Mouse (Mus musculus) E14TG2a.4 (cell line): Measurements from ENCODE around the gene Arhgap10.

Experiments used
- H3K27me3 ChIP-seq: 2 replicates; pipeline ENCODE4 v1.6.1; 2014; ENCODE audit warnings: low read length, control low read depth; ENCODE audit not compliant: insufficient read depth
- H3K36me3 ChIP-seq: 2 replicates; pipeline ENCODE4 v1.6.1; 2014; ENCODE audit warnings: low read length, control low read depth; ENCODE audit not compliant: insufficient read depth
- H3K4me1 ChIP-seq: replicated peaks from 2 replicates; pipeline ENCODE4 v1.6.1; 2014; ENCODE audit warnings: low read depth, low read length, control low read depth
- H3K4me3 ChIP-seq: replicated peaks from 2 replicates; pipeline ENCODE4 v1.5.1; 2014; ENCODE audit warnings: mild to moderate bottlenecking, low read length
- H3K9me3 ChIP-seq: 2 replicates; pipeline ENCODE4 v1.6.1; 2014; ENCODE audit warnings: low read length, control low read depth
- CTCF ChIP-seq: conservative IDR thresholded peaks from 2 replicates; pipeline ENCODE4 v1.5.1; 2014; ENCODE audit warnings: low read length
- NANOG ChIP-seq: IDR thresholded peaks from 2 replicates; pipeline ENCODE4 v1.6.1; 2014; ENCODE audit warnings: borderline replicate concordance, low read length, mixed read lengths
- POU5F1 ChIP-seq: IDR thresholded peaks from 2 replicates; pipeline ENCODE4 v1.6.1; 2014; ENCODE audit warnings: low read length, borderline replicate concordance

The Arhgap10 gene

DNA sequence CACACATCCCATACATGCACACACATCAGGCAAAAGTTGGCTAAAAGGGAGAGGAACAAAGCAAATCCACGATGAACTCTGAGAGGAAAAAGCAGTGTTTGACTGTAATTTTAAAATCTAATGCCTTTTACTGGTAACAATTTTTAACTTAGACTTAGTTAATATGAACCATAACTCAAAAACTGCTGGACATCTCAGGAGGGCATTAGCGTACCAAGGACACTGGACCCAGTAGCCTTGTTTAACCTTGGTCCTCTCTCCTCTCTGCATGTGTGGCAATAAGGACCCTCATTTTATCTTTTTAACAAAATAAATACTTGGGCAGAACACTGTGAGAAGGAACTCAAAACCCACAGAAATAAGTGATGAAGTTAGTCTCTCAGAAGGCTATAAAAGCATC, 78.1 kb downstream of the Arhgap10 start:
- Histone ChIP-seq H3K4me3 (no peak overlapping the region), H3K4me1 (no peaks in the 10 kb centered on the region), H3K27me3 (no peaks in the 10 kb centered on the region), H3K36me3 (no peaks in the 10 kb centered on the region), H3K9me3 (peaks cover 15% of the 10 kb centered on the region)
- TF ChIP-seq NANOG (no peak), CTCF (no peak), POU5F1 (no peak)

GRCm38 (mm10) chr8:77437807-77438493, 79.8 kb downstream of the Arhgap10 start:
- Histone ChIP-seq H3K27me3 (no peaks in the 10 kb centered on the region), H3K9me3 (peaks cover 1% of the 10 kb centered on the region; the same call in 1 of the 2 replicates), H3K4me3 (no peak overlapping the region), H3K36me3 (no peaks in the 10 kb centered on the region), H3K4me1 (no peaks in the 10 kb centered on the region)
- no peak for TF ChIP-seq NANOG
- TF ChIP-seq POU5F1, result no peak
- no peak for TF ChIP-seq CTCF

DNA sequence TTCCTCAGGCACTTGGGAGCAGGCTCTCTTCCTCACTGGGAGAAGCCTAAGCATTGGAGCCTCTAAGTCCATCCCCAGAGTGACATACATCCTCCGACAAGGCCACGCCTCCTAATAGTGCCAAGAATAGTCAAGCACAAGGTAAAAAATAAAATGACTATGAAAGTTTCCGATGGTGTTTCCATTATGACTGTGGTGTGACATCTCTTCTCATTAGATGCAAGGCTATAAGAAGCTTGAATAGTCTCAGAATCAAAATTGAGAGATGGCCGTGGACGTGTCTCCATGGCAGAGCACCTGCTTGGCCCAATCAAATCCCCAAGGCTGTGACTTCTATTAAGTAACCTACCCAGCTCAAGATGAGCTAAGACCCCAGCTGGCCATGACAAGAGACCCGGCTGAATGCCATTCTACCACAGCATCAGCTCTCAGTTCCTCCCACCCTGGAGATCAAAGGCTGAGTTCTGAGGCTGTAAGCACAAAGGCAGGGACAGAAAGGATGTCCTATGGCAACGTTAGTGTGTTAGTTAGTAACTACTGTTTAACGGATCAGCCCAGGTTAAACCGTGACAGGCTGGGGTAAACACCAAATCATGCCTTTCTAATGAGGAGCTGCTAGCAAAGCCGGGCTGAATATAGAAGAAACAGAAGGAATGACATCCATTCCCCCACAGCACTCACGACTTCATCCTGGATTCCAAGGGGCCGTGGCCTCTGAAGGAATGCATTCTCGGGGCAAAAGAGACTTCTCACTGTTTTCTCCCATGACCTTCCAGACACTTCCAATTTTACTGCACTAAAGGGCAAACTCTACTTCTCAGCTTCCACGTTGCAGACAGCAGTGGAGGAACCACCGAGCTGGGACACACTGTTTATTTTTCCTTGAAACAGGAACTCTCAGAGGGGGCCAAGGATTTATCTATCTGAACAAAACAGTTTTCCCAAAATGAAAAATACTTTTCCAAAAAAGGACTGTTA, 81.5 kb downstream of the Arhgap10 start:
- Histone ChIP-seq H3K4me3 (no peak overlapping the region), H3K36me3 (no peaks in the 10 kb centered on the region), H3K9me3 (no peaks in the 10 kb centered on the region), H3K27me3 (no peaks in the 10 kb centered on the region), H3K4me1 (no peaks in the 10 kb centered on the region)
- TF ChIP-seq CTCF (no peak), POU5F1 (no peak), NANOG (no peak)

- no peak overlapping the region for H3K4me3 ChIP-seq
- no peaks in the 10 kb centered on the region for H3K27me3 ChIP-seq
- H3K9me3 ChIP-seq, result no peaks in the 10 kb centered on the region
- H3K4me1 ChIP-seq, result 0 out of 2 replicates have a peak, but pooled peaks cover 7% of the 10 kb centered on the region
- no peak for TF ChIP-seq POU5F1
- TF ChIP-seq CTCF, result no peak
- no peak for TF ChIP-seq NANOG
- no peaks in the 10 kb centered on the region for H3K36me3 ChIP-seq
These were observed 84.5 kb downstream of the Arhgap10 start for GRCm38 (mm10) chr8:77433221-77433620.

- no peaks in the 10 kb centered on the region for H3K9me3 ChIP-seq
- H3K4me1 ChIP-seq, result 0 out of 2 replicates have a peak, but pooled peaks cover 7% of the 10 kb centered on the region
- TF ChIP-seq NANOG (no peak), POU5F1 (no peak), CTCF (no peak)
- no peaks in the 10 kb centered on the region for H3K36me3 ChIP-seq
- no peak overlapping the region for H3K4me3 ChIP-seq
- no peaks in the 10 kb centered on the region for H3K27me3 ChIP-seq
These were observed 85.0 kb downstream of the Arhgap10 start for GRCm38 (mm10) chr8:77432726-77433125.

GRCm38 (mm10) chr8:77428420-77428819, 89.3 kb downstream of the Arhgap10 start:
- no peak for TF ChIP-seq NANOG
- Histone ChIP-seq H3K9me3 (no peaks in the 10 kb centered on the region), H3K4me1 (0 out of 2 replicates have a peak, but pooled peaks cover 7% of the 10 kb centered on the region)

DNA sequence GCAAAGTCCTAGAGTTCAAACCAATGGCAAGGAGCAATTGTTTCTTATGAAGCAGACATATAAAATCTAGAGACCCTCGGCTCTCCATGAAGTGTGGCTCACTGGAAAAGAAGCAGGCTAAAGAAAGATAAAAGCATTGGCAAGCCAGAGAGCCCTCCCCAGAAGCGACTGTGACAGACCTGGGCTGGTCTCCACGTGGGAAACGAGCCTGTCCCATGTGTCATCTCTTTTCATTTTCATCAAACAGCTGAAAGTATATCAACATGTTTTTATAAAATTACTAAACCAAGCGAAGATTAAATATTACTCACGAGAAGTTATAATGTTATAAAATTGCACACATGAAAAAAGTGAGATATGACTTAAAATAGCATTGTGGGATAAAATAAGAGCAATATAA, 89.7 kb downstream of the Arhgap10 start:
- Histone ChIP-seq H3K36me3 (no peaks in the 10 kb centered on the region), H3K4me1 (0 out of 2 replicates have a peak, but pooled peaks cover 7% of the 10 kb centered on the region), H3K27me3 (no peaks in the 10 kb centered on the region), H3K4me3 (no peak overlapping the region), H3K9me3 (no peaks in the 10 kb centered on the region)
- TF ChIP-seq CTCF (no peak), POU5F1 (no peak), NANOG (no peak)

More at GRCm38 (mm10) chr8:77428420-77428819, 89.3 kb downstream of the Arhgap10 start:
- Histone ChIP-seq H3K27me3 (no peaks in the 10 kb centered on the region), H3K36me3 (no peaks in the 10 kb centered on the region), H3K4me3 (no peak overlapping the region)

DNA sequence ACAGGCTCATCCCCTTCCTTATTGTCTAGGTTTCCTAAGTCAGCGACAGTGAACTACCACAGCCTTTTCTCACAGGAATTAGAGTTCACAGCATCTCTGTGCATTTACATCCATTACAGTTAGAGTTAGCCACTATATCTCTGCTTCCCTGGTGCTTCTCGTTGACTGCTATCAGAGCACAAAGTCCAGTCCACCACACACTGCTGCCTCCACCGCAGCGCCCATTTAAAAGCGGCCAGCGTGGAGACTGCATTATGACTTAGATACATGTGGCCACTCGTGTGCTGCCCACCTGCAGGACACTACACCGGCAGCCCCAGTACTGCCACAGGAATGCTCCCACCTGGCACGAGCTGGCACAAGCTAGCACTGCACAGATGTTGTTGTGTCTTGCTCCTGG, 90.3 kb downstream of the Arhgap10 start:
- 0 out of 2 replicates have a peak, but pooled peaks cover 7% of the 10 kb centered on the region for H3K4me1 ChIP-seq
- no peaks in the 10 kb centered on the region for H3K27me3 ChIP-seq
- TF ChIP-seq NANOG (no peak), POU5F1 (no peak), CTCF (no peak)
- H3K36me3 ChIP-seq, result no peaks in the 10 kb centered on the region
- no peak overlapping the region for H3K4me3 ChIP-seq
- H3K9me3 ChIP-seq, result no peaks in the 10 kb centered on the region
